Mouse (Mus musculus) R1 (cell line): ENCODE results near the gene Cdkal1.

Experiments used
- DNase-seq: peaks from one replicate; pipeline ENCODE4 v3.0.0-alpha.2; 2018; ENCODE audit warnings: low read depth, low spot score

Cdkal1 gene

DNA sequence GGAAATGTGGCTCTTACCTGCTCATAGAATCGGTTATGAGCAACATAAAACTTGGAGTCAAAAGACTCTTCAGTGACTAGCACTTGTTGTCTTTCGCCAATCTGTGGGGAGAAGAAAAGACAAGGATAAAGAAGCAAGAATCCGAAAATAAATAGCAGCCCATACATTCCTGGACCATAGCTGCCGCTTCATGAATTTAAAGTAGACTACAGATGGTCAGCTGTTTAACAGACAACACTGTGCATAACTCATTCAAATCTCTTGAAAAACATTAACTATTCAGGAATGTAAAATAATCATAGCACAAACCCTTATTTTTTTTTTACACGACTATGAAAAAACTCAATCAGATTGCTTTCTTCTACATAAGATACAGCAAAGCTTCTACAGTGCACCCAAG lies 498.0 kb downstream of the Cdkal1 start:
- no peak for DNase-seq

DNA sequence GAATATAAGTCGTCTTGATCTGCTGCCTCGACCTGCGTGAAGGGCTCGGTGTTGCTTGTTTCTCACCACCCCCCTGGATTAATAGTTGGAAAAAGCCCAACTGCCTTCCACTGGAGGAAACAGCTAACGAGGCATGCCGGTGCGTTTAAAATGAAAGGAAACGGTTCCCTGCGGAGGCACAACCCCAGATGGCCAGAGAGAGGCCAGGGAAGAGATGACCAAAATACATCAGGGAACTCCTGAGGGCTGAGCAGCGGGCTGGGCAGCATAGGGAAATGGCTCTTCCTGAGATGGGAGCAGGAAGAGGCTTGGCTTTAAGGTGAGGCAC lies 499.4 kb downstream of the Cdkal1 start:
- DNase-seq: no peak

DNA sequence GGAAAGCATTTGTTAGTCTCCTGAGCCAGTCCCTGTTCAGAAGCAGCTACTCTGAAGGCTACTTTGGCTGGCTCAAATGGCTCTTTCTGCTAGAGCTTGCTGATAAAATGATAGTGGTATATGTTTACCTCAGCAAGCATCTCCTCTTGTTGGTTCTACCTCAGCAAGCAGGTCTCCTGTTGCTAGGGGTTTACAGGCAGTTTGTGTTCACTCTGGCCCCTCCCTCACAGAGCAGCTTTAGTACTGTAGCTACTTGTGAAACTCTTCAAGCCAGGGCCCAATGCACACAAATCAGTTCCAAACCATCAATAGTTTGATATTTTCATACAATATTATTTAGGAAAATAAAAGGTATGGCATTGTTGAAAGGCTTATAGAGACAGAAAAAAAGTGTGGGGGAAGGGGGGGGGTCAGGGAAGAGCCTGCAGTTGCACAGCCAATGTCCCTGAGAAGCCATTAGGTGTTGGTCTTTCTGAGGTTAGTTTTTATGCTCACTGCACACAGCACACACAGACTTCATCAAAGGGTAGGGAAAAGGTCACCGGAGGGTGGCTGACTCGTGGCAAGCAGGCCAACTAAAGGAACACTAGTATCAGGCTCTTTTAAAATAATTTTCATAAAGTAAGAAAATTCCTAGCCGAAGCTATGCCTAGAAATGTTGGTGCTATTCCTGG lies 499.9 kb downstream of the Cdkal1 start:
- no peak for DNase-seq

DNA sequence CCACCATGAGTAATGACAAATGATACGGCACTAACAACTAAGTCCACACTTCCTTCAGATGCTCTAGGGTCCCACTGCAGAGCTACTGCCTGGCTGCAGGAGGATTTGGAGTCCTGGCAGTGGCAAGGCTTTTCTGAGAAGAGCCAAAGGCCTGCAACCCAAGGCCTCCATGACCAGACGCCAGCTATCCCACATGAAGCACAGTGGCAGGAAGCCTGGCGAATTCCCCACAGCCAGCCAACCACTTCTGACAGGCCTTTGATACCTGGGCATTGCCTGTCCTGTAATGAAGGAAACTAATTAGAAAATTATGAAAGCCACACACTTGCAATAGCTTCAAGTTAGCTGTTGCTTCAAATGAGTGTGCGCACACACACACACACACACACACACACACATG lies 500.5 kb downstream of the Cdkal1 start:
- no peak for DNase-seq

DNA sequence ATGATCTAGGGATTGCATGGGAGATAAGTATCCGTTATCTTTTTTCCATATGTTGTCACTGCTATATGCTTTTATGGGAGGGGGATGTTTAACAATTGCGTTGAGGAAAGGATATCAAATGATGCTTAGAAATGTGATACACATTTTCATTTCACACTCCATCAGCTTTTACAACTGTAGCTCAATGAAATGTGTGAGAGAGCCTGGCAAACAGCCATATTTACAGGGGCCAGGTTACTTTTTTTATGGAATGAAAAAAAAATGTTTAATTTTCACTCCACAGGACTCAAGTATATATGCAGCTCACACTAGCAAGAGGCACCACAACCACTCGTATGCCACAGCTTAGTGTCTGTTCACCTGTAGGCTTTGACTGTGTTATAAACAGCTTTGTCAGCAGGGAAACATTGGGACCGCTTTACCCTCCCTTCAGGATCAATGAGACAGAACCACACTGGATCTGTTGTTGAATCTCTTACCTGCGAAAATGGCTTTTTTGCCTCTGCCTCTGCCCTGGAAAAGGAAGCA lies 501.5 kb downstream of the Cdkal1 start:
- DNase-seq: no peak

DNA sequence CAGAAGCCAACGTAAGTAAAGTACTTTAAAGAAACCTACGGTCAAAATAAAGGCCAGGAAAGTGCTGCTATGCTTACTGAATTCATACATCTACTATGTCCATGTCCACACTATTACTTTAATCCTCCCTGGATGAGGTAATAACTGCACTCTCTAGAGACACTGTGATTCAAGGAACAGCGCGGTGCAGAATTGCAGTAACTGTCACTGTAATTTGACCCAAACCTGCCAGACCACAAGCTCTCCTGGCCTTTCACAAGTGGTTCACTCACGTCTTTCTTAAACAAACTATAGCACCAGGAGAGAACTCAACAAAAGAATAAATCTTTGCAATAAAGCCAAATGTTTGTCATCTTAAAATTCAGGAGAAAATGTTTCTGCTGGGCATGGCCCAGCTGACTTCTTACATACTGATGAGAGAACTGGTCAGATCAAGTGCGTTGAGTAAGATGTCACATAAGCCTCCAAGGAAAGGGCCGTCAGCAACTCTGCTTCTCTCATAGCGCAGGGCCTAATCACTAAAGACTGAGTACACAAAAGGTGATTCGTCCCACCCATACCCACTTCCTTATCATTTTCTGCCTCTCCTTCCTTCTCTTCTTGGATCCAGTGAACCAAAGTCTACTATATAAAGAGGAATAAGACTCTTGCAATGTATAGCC lies 504.3 kb downstream of the Cdkal1 start:
- no peak for DNase-seq

DNA sequence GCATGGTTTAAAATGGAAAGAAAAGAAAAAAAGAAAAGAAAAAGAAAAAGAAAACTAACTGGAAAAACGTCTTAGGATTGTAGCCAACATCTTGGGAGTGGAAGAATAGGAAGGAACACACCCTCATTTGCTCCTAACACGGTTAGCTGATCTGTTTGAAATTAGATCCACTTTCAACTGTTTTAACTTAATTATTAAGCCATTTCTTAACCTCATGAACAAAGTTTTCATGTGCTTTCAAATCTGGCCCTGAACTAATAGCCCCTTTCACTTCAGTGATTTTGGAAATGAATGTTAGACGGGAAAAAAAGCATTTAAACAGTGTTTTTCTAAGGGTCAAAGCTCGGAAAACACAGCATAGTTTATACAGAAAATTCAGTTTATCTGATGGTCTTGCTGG lies 505.5 kb downstream of the Cdkal1 start:
- DNase-seq: no peak

DNA sequence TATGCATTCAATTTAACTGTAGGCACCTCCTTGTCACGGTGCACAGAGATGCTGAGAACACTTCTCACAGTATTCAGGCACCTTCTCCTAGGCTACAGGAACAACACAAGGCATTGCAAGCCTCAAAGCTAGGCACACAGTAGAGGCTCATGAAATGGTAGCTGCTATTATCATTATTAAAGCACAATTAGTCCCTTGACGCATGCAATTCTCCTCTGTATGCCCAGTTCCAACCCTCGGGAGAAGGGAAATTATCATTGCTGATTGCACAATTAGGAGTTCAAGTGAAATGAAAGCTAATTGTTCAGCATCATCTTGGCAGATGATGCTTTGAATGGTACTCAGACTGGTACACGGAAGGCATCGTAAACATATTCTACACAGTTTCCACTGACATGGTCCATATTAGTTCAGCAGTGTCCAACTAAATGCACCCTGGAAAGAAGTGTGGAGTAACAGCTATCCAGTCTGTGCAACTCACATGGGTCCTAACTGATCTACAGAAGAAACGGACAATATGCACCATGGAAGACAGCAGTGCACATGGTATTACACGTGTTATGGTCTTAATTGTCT lies 506.0 kb downstream of the Cdkal1 start:
- DNase-seq: no peak

DNA sequence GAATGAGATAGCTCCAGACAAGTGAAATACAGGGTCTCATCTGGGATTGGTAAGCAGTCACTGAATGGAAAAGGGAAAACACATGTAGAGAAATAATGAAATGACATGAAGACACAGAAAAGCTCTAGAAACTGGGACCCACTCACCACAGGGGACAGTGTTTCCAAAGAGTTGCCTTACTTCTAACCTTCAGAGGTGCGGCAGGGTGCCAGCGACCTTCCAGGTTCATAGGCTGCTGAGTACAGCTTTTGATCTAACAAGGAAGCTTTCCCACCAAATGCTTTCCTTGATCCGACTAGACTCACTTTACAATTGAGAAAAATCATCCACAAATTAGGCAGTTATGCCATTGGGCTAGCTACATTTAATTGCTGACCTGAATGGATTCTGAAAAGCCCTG lies 507.1 kb downstream of the Cdkal1 start:
- DNase-seq: no peak

DNA sequence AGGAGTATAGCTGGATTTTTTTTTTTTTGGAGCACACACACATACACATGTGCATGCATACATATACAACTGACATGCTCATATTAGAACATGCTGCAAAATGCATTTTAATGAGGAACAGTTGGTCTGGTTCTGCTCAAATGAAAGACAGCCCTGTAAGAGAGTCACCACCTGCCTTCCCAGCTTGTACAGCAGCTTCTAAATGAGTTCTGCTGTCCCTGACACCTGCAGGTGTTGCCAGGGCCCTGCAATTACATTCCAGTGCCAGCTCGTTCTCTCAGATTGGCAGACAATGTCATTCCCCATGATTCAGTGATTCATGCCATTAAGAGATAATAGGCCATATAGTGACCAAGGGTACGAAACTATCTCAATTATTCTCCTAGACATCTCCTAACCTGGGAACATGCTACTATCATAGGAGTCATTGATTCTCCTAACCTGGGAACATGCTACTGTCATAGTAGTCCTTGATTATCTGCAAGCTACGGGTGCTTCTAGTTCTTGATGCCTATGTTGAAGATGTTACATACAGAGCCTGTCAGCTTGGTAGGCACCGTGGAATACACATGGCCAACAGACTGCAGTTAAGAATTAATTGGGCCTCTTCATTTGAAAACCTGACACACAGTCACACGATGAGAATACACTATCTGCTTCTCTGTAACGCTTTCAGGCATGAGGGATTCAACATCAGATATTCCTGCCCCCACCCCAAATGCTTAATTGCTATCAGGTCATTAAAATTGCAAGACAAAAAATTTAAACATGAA lies 522.6 kb downstream of the Cdkal1 start:
- DNase-seq: no peak

DNA sequence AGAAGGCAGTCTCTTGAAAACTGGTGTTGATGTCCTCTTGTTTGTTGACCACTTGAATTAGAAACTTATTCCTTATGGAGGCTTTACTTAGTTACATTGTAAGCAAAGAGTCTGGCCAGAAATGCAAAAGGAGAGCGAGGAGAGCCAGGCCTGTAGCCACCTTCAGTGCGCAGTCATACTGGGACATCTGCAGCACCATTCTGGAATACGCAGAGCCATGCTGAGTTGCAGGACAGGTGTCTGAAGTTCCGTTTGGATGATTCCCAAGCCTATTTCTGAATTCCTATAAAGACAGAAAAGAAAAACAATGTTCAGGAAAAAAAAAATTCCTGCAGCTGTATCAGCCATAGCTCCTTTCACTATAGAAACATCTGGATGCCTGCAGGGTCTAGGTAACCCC lies 529.5 kb downstream of the Cdkal1 start:
- DNase-seq: no peak

DNA sequence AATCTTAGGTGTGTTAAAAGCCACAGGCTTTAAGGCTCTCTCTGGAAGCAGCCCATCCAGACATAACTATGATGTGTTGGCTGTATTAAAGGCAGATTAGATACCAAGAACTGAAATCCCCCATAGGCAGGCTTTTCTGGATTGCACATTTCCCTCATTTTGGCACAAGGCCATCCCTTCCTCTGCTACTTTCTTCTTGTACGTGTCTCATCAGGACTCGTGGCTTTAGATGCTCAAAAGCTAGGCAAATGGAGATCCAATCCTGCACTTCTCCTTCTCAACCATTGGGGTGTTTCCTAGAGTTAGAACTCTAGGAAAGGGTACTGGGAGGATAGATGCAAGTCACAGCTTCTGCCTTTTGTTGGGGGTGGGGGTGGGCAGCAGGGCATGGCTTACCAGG lies 535.1 kb downstream of the Cdkal1 start:
- DNase-seq: no peak

DNA sequence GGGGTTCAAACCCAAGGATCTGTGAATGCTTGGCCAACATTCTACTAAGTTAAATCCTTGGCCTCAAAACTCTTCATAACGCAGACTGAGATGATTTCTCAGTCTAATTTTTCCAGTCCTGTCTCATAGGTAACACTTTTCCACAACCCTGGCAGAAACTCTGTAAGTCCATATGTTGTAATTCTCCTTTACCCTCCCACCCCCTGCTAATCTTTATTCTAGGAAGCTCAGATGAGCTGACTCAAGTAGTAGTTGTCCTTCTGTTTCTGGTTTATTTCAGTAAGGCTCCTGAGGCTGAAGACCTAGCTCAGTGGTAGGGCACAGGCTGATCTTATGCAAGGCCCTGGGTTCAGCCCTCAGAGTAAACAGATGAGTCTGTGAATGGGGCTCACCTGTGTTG lies 537.8 kb downstream of the Cdkal1 start:
- no peak for DNase-seq

DNA sequence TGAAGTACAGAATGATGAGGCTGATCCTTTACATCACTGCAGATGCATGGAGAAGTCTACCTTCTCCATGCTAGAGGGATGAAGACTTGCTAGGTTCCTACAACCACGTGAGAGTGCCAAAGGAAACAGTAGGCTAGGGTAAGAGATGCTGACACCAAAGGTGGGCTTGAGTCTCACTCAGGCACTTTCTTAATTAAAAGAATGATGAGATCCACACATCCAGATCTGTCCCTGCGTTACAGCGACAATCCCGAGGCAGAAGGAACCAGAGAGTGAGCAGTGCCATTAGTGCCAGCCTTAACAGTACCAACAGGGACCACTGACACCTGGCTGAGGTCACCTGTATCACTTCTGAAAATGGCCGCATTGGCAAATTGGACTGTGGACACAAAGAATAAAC lies 539.2 kb downstream of the Cdkal1 start:
- no peak for DNase-seq

DNA sequence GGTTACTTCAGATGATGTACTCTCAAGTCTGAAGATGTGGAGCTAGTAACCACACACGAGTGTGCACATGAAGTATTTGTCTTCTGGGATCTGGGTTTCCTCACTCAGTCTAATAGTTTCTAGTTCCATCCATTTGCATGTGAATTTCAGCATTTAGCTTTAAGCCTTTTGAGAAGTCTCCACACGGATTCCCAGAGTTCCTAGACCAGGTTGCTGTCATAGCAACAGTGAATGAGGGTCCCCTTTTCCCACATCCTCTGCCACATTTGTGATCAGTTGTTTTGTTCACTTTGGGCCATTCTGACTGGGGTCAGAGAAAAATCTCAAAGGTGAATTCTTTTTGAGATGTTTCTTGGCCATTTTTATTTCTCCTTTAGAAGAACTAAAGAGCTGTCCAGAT lies 543.4 kb downstream of the Cdkal1 start:
- peak; percentile 25 for DNase-seq

DNA sequence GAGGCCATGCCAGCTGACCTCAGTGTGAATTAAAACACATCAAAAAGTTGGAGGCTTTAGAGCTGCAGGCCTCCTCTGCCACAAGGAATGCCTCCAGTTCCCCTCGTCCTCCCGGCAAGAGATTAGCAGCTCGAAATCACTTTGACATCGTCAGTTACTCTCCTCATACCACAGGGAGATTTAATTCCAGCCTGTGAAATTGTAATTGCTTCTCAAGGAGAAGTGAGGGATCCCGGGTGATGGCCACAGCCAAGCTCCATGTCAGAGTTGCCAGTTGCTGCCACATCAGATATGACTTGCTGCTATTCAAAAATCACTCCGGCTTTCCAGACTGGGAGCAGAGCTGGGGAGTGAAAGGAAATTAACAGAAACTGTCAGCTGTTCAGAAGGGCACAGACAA lies 548.1 kb downstream of the Cdkal1 start:
- no peak for DNase-seq

DNA sequence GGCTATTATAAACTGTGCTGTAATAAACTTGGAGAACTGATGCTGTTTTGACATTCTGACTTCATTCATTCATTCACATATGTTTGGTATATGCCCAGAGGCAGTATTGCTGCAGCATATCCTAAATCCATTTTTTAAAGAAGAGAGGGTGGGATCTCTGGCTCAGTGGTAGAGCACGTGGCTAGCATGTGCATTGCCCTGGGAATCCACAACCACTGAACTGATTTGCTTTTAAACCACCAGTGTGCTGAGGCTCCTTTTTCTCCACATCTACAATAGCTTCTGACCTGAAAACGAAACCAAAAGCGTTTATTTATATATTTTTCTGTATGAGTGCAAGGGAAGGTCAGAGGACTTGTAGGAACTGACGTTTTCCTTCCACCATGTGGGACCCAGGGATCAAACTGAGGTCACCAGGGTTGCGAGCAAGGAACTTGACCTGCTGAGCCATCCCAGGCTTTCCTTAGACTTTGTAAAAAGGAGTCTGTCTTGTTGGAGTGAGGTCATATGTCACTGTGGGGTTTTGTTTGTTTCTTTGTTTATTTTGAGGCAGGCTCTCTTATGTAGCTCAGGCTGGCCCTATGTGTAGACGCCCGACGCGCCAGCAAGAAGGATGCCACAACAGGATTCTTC lies 562.8 kb downstream of the Cdkal1 start:
- DNase-seq: no peak

DNA sequence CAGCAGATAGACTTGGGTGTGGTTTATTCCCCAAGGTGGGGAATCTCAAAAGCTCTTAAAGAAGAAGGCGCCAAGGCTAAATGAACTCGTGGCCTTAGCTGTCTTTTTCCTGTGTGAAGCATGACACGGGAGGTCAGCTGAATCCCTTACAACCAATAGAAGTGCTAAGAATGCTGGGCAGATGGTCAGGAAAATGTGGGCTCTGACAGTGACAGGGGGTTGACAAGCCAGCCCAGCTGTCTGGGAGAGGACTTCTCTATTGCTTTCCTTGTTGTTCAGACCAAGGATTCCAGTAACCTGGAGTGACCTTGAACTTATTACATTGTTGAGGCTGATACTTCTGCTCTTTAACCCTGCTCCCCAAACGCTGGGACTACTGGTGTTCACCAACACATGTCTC lies 564.9 kb downstream of the Cdkal1 start:
- DNase-seq: no peak

DNA sequence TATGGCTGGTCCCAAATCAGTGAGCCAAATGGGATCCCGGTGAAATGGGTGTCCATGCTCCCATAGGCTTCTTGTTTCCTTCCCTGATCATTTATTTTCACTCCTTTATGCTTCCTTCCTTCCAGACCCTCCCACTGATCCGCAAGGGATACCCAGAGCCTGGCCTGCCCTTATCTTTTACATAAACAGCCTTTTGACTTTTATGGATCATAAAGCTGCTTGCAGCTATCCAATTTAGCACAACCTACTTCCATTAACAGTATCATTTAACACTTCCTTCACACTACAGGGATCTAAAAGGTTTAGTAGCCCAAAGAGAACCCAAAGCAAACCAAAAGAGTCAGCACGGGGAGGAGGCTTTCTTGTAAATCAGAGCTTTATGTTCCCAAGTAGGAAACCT lies 570.4 kb downstream of the Cdkal1 start:
- DNase-seq: no peak

DNA sequence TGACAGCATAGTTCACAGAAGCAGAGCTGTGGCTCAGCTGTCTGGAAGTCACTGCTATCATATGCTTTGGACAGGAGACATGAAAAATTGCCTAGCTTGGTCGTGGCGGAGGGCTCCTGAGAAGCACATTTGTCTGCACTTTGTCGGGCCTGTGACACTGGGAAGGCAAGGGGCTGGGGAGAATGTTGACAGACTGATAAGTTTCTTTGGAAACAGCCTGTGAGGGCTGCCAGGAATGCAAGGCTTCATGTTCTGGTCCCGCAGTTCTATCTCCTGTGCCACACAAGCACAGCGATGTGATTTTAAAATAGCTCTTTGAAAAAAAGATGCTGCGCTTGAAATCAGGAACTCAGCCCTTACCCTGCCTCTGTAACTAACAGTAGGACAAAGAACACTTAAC lies 573.9 kb downstream of the Cdkal1 start:
- no peak for DNase-seq

DNA sequence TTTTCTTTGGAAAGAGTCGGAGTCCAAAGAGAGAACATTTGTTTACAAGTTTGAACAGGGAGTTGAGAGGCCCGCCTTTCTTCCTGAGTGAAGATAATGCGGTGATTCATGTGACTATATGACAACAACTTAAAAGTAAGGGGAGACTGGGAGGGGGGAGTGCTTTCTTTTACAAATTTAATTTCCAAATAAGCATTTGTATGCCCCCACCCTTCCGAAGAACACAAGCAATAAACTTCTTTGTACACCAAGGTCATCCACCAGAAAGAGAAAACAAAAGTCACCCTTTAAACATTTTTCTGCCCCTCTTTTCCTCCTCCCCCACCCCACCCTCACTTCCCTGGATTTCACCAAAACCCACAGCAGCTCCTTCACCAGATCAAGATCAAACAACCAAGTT lies 577.3 kb downstream of the Cdkal1 start:
- DNase-seq: peak; percentile 81

DNA sequence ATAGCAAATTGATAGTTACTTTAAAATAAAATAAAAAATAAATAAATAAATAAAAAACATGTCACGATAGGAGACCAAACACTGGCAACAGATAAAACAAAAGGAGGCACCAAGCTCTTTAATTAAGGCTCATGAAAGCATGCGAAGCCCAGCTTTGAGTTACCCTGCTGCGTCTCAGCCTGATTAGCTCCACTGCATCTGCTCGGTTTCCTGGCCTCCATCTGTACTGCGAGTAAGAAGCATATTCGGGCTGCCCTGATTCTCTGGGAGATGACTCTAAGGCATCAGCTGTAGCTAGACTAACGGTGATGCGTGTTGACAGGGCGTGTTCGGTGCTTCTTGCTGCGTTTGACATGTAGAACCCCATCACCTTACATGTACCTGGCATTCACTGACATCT lies 581.2 kb downstream of the Cdkal1 start:
- DNase-seq: no peak
